Mouse (Mus musculus) stomach, postnatal 0 days (tissue): ENCODE measurements around the gene Atad3a.

Source experiments
- CTCF ChIP-seq: IDR thresholded peaks from 2 replicates; pipeline ENCODE4 v1.5.1; 2016; ENCODE audit warnings: antibody characterized with exemption, low read depth, mild to moderate bottlenecking, moderate library complexity
- EP300 ChIP-seq: optimal IDR thresholded peaks from 2 replicates; pipeline ENCODE3; 2016; ENCODE audit warnings: antibody characterized with exemption

GRCm38 (mm10) chr4:155784081-155784701 lies 23.3 kb upstream of the Atad3a start:
- TF ChIP-seq CTCF, result peak; percentile 87
- no peak for TF ChIP-seq EP300
